Mouse (Mus musculus): Measurements from ENCODE around the gene Bcl2l13.
"Not testable (repeated sequence)": the region's sequence is repeated elsewhere in the genome, so short reads cannot be mapped to it uniquely, and the experiment has no call there.

Bcl2l13 gene

GRCm38 (mm10) chr6:120901776-120902645, 66.0 kb downstream of the Bcl2l13 start:
- no peak for DNase-seq

- peak; percentile 30 to 48 for DNase-seq
These were observed 67.5 kb downstream of the Bcl2l13 start for GRCm38 (mm10) chr6:120903450-120903912.

DNA sequence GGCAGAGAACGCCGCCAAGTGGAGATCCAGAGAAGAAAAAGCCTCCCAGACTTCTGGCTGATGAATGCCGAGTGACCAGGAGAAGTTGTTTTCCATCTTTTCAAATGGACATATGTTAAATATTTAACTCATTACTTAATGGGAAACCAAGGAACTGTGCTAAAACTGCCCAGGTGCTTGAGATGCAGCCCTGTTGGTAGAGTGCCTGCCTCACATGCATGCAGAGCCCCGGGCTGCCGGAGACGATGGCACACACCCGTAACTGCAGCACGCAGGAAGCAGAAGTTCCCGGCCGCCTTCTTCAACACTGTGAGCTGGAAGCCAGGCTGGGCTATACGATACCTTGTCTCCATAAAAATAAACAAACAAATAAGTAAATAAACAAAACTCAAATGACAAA, 67.9 kb downstream of the Bcl2l13 start:
- no peak for DNase-seq

- no peak for DNase-seq
These were observed 69.1 kb downstream of the Bcl2l13 start for GRCm38 (mm10) chr6:120905111-120905510.

DNA sequence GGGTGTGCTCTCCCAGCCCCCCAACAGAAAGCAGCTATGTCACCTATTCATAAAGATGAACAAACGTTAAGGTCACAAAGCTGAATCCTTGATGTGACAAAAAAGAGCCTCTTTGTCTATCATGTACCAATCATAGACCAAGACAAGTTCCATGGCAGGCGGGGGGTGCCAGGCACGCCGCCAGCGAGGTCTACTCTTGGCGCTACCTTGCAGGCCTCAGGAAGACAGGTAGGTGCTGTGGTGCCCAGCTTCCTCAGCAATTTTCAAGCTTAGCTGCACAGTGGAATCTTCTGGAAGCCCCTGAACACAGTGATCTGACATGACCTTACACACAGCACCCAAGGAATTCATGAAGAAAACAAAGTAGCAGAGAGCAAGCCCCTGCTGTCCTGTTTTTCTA, 70.5 kb downstream of the Bcl2l13 start:
- peak; percentile 31 to 61 for DNase-seq

DNA sequence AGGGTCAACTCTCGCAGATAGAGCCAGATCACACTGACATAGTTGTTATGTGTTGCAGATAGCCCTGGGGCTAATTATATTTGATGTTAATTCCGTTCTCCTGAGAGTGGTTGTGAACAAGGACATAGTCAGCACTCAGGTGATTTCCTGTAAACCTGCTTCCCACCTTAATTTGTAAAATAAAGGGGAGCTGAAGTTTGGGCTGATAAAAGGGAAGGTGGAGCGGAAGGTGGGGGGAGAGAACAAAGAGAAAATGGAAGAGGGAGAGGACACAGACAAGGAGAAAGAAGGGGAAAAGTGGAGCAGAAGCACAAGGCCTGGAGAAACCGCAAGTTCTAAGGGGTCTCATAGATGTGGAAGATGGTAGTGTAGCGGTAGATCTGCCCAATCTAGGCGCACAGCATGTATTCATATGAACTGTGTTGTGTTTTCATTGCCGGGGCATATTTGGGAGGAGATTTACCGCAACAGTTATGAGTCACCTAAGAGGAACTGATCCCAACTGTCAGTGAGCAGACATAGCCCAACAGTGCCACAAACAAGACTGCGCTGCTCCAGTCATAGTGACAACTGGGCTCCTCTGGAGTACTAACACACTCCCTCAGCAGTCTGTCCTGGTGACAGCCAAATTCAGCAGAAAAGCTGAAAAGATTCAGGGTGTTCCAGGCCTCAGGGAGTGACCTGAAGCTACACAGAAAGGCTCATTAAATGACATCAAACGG, 72.0 kb downstream of the Bcl2l13 start:
- DNase-seq: not testable (repeated sequence)

- DNase-seq: no peak
These were observed 73.5 kb downstream of the Bcl2l13 start for GRCm38 (mm10) chr6:120909501-120909900.

DNA sequence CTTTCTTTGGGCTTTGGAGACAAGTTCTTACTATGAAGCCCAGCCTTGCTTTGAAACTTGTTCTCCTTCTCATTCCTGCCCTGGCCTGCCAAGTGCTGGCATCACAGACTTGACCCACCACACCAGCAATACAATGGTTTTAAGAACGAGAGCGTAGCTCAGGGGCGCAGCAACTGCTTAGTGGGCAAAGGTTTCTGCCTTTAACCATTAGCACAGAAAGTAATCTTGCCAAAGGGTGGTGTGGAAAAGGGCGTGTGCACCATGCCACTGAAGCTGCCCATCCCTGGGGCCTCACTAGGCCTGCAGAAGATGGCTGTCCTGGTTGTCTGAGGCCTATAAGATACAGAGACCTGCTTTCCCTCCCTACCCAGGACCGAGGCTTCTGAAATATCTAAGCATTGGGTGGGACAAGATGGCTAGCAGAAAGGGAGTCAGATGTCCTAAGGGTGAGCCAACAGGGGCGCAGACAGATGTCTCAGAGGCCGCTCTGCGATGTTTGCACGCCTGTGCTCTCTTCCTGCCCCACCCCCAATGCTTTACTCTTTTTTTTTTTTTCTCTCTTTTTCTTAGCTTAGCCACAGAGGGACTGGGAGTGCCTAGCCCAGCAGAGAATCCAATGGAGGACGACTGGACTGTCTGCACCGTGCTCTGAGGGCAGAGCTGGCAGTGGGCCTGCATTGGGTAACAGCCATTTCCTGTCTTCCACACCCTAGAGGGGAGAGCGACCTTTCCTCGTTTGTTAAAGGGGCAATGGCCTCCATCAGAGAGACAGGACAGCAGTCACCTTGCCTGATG, 75.4 kb downstream of the Bcl2l13 start:
- DNase-seq: peak; percentile 26 to 56

DNA sequence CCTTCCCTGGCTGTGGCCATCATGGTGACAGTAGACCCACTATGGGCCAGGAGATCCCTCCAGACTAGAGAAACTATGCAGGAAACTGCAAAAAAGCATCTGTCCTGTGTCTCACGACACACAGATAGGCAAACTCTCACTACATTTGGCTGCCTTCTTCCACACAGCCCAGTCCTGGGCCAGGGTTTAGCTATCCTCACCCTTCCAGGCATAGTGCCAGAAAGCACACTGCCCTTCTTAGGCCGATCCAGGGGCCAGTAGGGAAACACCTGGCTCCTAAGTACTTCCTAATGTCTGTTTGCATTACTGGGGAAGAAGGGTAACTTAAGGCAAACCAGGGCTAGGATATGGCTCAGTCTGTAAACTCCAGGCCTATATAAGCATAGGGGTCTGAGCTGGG, 76.9 kb downstream of the Bcl2l13 start:
- no peak for DNase-seq

DNA sequence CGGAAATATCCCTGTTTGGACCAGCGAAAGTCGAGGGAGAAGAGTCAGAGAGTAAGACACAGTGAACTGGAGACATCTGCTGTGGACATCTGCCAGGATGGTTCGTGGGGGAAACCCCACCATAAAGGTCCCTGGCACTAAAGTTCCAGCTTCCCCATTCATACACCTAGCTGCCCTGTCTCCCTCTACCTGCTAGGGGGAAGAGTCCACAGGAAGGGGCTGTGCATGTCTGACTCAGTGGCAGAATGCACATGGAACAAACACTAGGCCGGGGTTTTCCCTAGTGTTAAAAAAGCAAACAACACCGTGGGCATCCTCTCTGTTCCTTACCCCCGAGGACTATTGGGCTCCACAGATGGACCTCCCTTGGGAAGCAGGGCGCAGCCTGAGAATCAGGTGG, 77.8 kb downstream of the Bcl2l13 start:
- no peak for DNase-seq

DNA sequence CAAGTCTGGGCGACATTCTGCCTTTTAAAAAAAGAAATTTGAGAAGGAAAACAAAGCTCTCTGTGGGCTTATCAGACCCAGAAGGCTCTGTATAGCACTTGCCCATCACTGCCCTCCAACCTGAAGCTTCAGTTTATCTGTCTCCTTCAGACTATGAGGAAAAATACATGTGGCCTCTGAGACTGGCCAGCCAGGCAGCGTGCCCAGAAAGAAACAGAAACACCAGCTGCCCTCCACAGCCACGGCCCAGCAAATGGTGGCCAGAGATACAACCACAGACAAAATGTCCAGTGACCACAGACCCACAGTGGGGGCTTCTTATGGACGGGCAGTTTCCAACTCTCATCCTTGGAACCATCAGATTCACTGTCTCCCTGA, 78.5 kb downstream of the Bcl2l13 start:
- peak; percentile 53 to 64 for DNase-seq

- peak; percentile 39 to 64 for DNase-seq
These were observed 79.1 kb downstream of the Bcl2l13 start for GRCm38 (mm10) chr6:120914911-120915648.

DNA sequence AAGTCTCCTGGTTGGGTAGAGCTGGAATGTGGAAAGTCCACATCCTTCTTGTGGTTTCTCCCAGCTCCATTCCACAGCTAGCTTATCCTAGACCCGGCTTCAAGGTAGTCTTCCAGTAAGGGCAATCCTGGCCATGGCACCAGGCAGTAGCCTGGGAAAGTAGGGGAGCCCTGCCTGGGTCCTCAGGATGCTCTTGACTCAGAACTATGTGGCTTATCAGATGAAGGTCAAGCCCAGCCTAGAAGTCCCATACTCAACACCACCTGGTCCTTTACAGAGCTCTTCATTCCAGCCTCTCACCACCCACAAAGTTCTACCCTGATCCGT, 79.6 kb downstream of the Bcl2l13 start:
- DNase-seq: no peak

- peak; percentile 86 to 91 for DNase-seq
These were observed 80.3 kb downstream of the Bcl2l13 start, which contains the start of gene Bid for GRCm38 (mm10) chr6:120916074-120916971. Bid (minus strand) TSS chr6:120916853.

DNA sequence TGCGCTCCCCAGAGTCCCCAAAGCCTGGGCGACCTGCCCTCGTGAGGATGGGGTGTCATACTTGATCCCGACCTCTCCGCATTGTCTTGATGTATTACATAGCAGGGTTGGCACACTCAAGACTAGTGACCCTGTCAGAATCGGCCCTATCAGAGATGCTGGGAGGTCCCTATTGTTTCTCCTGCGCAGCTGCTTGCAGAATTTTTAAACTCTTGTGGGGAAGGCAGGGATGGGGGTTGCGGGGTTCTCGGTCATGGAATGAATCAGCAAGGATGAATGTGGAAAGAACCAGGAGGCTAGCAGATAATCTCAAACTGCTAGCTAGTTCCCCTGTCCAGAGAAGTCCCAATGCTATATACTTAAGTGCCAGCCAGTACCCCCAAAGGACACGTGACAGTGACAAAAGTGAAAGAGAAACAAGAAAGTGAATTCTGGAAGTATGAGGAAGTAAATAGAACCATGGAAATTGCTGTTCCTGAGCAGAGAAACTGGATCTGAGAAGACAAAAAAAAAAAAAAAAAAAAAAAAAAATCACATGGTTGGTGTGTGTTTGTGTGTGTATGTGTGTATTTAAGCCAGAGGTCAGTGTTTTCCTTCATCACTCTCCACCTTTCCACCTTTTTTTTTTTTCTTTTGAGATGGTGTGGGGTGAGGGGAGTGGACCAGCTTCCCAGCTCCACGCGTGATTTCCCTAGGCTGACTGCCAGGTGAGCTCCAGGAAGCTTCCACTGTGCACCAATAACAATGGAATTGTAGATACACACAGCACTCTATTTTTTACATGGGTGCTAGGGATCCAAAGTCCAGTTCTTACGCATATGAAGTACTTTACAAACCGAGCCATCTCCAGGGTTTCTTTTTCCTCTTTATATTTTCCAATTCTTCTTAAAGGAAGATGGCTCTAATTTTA, 81.2 kb downstream of the Bcl2l13 start:
- DNase-seq: peak; percentile 26 to 37

DNA sequence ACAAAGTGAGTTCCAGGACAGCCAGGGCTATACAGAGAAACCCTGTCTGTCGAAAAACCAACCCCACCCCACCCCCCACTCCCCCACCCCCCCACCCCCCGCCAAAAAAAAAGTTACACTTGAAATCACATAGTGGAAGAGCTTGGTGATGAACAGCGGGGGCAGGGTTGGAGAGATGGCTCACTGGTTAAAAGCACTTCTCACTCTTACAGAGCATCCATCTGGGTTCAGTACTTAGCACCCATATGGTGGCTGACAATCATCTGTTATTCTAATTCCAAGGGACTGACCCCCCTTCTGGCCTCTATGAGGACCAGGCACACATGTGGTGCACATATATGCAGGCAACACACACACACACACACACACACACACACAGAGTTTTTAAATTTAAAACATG, 82.0 kb downstream of the Bcl2l13 start:
- no peak for DNase-seq

GRCm38 (mm10) chr6:120924791-120925321, 88.8 kb downstream of the Bcl2l13 start:
- not testable (repeated sequence) for DNase-seq

DNA sequence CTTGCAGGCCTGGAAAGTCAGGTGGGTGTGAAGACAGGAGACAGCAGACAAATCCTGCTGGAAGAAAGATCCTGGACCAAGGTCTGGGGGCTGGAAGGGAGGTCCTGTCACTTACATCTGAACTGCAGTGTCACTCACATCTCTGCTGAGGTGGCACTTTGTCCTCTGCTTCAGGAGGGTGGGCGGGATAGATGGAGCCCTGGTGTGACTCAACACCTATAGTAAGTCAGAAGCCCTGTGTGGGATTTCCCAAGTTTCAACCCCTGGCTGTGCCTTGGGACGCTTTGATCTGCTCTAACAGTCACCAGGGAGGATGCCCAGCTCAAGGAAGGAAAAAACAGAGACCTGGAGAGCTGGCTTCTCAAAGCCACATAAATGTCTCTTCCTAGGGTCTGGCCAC, 90.9 kb downstream of the Bcl2l13 start:
- DNase-seq: no peak

- DNase-seq: peak; percentile 52 to 74
These were observed 91.8 kb downstream of the Bcl2l13 start for GRCm38 (mm10) chr6:120927765-120928164.

- no peak for DNase-seq
These were observed 93.4 kb downstream of the Bcl2l13 start for GRCm38 (mm10) chr6:120929421-120929820.
